Mouse (Mus musculus): ENCODE measurements around the gene Smim20.

Gene Smim20

GRCm38 (mm10) chr5:53266931-53267853, at the start of gene Smim20:
Smim20 (plus strand) TSS chr5:53267083.
- DNase-seq (ENCODE audit: low read depth): peak; percentile 92

- no peak for DNase-seq (ENCODE audit: low read depth)
These were observed 41.4 kb upstream of the Smim20 start for GRCm38 (mm10) chr5:53225434-53225833.

GRCm38 (mm10) chr5:53230560-53230959, 36.3 kb upstream of the Smim20 start:
- no peak for DNase-seq (ENCODE audit: low read depth)

DNA sequence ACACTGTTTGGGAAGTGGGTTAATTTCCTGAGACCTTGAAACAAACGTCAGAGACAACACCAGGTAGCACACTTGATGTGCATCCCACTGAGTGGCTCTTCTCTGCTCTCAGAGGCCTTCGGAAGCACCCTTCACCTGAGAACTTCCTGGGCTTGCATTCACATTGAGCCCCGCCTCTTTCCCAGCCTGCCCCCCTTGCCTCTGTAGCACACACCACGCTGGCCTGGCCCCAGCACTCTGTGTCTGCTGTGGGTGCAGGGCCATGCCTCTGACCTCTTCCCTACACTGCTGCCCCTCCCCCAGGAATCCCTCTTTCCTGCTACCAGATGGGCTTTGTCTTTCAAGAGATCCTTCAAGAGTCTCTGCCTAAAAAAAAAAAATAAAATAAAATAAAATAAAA, 31.3 kb upstream of the Smim20 start:
- no peak for DNase-seq (ENCODE audit: low read depth)

- peak; percentile 36 for DNase-seq (ENCODE audit: low read depth)
These were observed 30.7 kb upstream of the Smim20 start for GRCm38 (mm10) chr5:53236136-53236535.

GRCm38 (mm10) chr5:53236749-53237148, 30.1 kb upstream of the Smim20 start:
- no peak for DNase-seq (ENCODE audit: low read depth)

GRCm38 (mm10) chr5:53238761-53239160, 28.1 kb upstream of the Smim20 start:
- no peak for DNase-seq (ENCODE audit: low read depth)

DNA sequence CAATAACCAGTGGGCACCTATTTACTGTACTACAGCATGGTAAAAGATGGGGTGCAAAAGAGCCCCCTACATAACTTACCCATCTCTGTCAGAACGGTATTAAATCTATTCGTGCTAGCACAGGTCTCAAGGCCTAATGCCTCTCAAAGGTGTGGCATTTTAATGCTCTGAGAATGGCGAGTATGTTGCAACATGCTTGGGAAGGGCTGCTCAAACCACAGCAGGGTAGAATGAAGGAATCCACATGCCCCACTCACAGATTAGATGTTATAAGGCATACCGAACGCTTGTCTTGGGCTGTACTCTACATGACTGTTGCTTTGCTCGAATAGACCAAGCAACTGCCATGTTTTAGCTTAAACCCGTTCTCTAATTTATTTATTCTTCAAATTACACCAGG, 27.7 kb upstream of the Smim20 start:
- DNase-seq (ENCODE audit: low read depth): no peak

DNA sequence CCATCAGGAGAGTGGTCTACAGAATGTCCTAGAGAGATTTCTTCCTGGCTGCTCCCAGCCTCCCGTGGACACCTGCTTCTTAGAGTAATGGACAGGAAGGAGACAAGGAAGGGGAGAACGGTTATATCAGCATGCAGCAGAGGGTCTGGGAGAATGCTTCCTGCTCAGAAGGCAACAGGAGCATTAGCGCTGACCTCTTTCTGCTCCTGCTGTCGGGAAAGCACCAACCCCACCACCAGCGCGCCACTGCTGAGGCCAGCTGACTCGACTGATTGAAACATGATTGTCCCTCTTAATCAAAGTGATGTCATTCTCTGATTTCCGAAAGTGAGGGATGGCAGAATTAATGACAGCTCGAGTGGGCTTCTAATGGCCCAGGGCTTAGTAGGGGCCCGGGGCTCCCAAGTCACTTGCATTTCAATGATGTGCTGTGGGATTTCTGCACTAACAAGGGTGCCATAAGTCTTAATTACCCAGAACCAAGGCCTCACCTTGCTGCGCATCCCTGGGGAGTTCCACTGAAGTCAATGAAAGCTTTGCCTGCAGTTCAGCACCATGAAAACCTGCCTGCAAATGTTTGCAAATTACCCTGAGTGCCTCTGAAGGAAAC, 26.9 kb upstream of the Smim20 start:
- no peak for DNase-seq (ENCODE audit: low read depth)

DNA sequence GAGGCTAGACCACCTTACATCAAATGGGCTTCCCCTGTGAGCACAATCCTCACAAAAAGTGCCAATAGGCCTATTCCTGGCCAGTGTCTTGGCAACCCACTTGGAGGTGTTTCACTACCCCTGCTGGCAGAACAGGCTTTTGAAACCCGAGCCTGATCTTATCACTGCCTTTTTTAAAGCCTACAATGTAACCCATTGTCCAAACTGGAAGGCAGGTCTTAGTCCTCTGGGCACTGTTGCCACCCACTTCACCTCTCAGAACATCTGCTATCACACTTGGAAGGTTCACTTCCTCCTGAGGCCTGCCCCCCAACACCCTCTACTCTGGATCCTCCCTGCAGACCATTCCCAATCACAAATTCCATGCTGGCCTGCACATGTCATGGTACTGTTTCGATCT, 25.8 kb upstream of the Smim20 start:
- DNase-seq (ENCODE audit: low read depth): peak; percentile 5

GRCm38 (mm10) chr5:53241963-53242362, 24.9 kb upstream of the Smim20 start:
- DNase-seq (ENCODE audit: low read depth): no peak

- DNase-seq (ENCODE audit: low read depth): no peak
These were observed 23.9 kb upstream of the Smim20 start for GRCm38 (mm10) chr5:53242865-53243499.

- no peak for DNase-seq (ENCODE audit: low read depth)
These were observed 22.9 kb upstream of the Smim20 start for GRCm38 (mm10) chr5:53243933-53244332.

DNA sequence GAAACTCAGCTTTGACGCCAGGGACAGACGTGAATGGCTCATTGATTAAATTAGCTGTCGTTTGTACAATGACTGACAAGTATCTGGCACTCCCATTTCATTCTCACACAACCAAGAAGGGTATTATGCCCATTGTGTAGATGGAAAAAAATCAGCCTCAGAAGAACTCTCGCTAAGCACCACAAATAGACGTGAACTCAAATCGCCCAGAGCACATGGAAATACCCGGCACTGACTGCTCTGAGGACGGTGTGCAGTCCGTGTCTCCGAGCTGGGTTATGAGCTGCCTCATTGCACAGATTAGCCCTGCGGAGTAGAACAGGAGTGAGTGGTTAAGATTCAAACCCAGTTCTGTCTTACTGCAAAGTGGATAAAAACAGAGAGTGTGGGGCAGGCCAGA, 18.4 kb upstream of the Smim20 start:
- DNase-seq (ENCODE audit: low read depth): no peak

- no peak for DNase-seq (ENCODE audit: low read depth)
These were observed 17.3 kb upstream of the Smim20 start for GRCm38 (mm10) chr5:53249431-53250061.

GRCm38 (mm10) chr5:53254154-53254553, 12.7 kb upstream of the Smim20 start:
- no peak for DNase-seq (ENCODE audit: low read depth)

- no peak for DNase-seq (ENCODE audit: low read depth)
These were observed 12.1 kb upstream of the Smim20 start for GRCm38 (mm10) chr5:53254821-53255220.

DNA sequence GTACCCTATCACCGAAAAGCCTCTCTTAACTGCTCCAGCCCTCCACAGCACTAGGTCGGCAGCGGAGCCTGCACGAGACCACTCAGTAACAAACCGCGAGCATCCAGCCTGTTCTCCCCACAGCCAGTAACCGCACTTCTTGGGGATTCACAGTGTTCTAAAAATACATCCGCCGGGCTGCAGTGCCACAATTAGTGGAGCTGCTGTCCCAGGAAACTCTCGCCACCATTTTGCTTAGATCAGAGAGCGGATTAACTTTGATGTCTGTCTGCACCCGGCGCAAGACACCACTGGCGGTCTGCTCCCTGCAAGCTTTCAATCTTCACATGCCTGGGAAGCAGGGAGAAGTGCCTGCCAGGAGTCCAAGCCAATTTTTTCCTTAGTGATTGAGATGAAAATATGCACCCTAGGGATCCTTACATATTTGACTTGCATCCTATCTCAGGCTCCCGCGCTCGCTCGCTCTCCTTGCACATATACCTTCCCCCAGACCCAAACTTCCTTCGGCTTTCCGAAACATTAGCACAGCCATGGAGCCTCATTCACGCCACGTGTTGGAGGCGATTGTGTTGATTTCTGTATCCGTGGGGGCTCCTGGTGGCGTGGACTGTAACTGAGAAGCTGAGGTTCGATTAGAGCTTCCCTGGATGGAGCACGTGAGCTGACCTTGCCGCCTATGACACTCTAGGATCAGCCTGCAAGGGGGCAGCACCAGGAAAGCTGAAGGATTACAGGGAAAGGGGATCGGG, 8.7 kb upstream of the Smim20 start:
- no peak for DNase-seq (ENCODE audit: low read depth)

- no peak for DNase-seq (ENCODE audit: low read depth)
These were observed 7.0 kb upstream of the Smim20 start for GRCm38 (mm10) chr5:53259894-53260293.

DNA sequence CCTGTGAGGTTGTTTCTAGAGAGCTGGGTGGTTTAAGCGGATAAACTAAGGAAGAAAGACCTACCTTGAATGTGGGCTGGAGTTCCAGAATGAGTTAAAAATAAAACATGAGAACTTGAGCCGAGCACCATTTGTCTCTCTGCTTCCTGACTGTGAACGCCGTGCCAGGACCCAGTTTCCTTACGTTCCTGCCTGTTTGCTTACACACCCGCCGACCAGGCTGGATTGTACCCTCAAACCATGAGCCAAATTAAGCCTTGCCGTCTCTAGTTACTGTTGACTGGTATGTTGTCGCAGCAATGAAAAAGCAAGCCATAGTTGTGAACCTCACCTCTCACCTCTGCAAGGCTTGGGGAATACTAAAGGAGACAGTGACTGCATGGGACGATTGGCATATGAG, 4.9 kb upstream of the Smim20 start:
- DNase-seq (ENCODE audit: low read depth): no peak

DNA sequence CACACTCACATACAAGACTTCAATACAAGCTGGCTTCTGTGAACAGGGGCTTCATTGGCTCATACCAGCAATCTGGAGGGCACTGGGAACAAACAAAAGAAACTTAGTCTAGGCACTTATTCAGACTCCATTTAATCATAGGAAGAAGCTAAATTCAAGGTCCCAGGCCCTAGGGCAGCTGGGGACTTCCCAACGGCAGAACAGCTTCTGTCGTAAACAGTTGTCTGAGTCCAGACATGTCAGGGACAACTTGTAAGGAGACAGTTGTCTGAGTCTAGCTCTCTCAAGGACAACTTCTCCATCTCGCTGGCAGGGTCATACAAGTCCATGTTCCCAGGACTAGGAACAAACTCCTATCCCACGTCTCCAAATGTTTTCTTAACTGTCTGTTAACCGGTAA, 2.8 kb upstream of the Smim20 start:
- DNase-seq (ENCODE audit: low read depth): no peak

GRCm38 (mm10) chr5:53265740-53266139, 1.1 kb upstream of the Smim20 start:
- DNase-seq (ENCODE audit: low read depth): no peak

Measured in 416B (cell line).